Mouse (Mus musculus) frontal cortex, adult 2 months (tissue): ENCODE measurements at regions not wholly inside any gene's neighbourhood (a gene's known extent, or its start where the extent isn't known, plus 50 kb on each side); places are given as distances from the start of the nearest gene placed in this dataset.

Source experiments
- DNase-seq, 2 experiments: peaks; one replicate each; pipeline ENCODE4 v3.0.0; 2022; ENCODE audit warnings: low spot score in 1 of 2; ENCODE audit errors: extremely low spot score in 1 of 2

- peak; percentile 31 to 69 for DNase-seq
Measured at GRCm38 (mm10) chr14:103764047-103764446, 80.2 kb downstream of the Ednrb start.

- no peak for DNase-seq
Measured at GRCm38 (mm10) chr14:103763216-103764031, 80.8 kb downstream of the Ednrb start.

GRCm38 (mm10) chr14:103759443-103759842 is 84.8 kb downstream of the Ednrb start:
- DNase-seq = no peak
